Mouse (Mus musculus) heart, postnatal 25 days (tissue): Measurements from ENCODE around the gene Trap1. TPM values are rescaled to one million over a fixed set of nuclear protein-coding genes. Genes with fewer than 3 reads are reported as not detected.

ENCODE experiments used
- microRNA-seq: library from miRNA; unstranded; fragments of <30 nt; microRNA quantifications from one replicate; pipeline ENCODE4 v1.2.0, GENCODE M21; 2022
- total RNA-seq, 2 experiments: library from RNA; stranded (reverse); gene quantifications; 2 replicates each; pipeline ENCODE4 v1.2.3; 2021

Trap1 gene
- total RNA-seq, 2 experiments from 2014 or later = 144 to 148 TPM

Small RNAs within 50 kb of the gene (microRNA-seq; reads per million reads assigned to microRNA genes)
- not detected for gene Gm23413

Other genes starting within 250 kb of the Trap1 start
- gene Olfr15, start 246.9 kb downstream of the Trap1 start, total RNA-seq = not detected
- 1 to 10 TPM; 1.3 to 1.6 TPM for gene Zfp174, start 230.6 kb downstream of the Trap1 start, total RNA-seq
- gene Naa60, start 205.5 kb downstream of the Trap1 start, total RNA-seq = 10 to 100 TPM; 47.9 to 53.7 TPM
- gene Zfp597, start 193.3 kb downstream of the Trap1 start, total RNA-seq = 10 to 100 TPM in 1 of 2 experiments, 1 to 10 TPM in 1; 9.6 to 13.5 TPM
- gene Gm20695, start 193.2 kb downstream of the Trap1 start, total RNA-seq = not detected
- gene 1700037C18Rik, start 169.1 kb downstream of the Trap1 start, total RNA-seq = 1 to 10 TPM; 3.0 to 3.7 TPM
- 10 to 100 TPM in 1 of 2 experiments, 1 to 10 TPM in 1; 9.1 to 11.8 TPM for gene Cluap1, start 169.0 kb downstream of the Trap1 start, total RNA-seq
- 1 to 10 TPM; 1.1 to 1.6 TPM for gene Nlrc3, start 101.2 kb downstream of the Trap1 start, total RNA-seq
- 1 to 10 TPM; 9.0 to 9.1 TPM for gene Slx4, start 74.1 kb downstream of the Trap1 start, total RNA-seq
- not detected for gene Dnase1, start 40.9 kb downstream of the Trap1 start, total RNA-seq
- gene Crebbp, start 136.2 kb upstream of the Trap1 start, total RNA-seq = 10 to 100 TPM; 34.5 to 43.4 TPM